Mouse (Mus musculus) lung, postnatal 0 days (tissue): ENCODE data around the gene 1500009L16Rik.

Experiments
- CTCF ChIP-seq: IDR thresholded peaks from 2 replicates; pipeline ENCODE4 v1.5.1; 2016; ENCODE audit warnings: antibody characterized with exemption, mild to moderate bottlenecking
- EP300 ChIP-seq: IDR thresholded peaks from 2 replicates; pipeline ENCODE4 v1.6.1; 2016; ENCODE audit warnings: antibody characterized with exemption, mild to moderate bottlenecking, control low read depth

DNA sequence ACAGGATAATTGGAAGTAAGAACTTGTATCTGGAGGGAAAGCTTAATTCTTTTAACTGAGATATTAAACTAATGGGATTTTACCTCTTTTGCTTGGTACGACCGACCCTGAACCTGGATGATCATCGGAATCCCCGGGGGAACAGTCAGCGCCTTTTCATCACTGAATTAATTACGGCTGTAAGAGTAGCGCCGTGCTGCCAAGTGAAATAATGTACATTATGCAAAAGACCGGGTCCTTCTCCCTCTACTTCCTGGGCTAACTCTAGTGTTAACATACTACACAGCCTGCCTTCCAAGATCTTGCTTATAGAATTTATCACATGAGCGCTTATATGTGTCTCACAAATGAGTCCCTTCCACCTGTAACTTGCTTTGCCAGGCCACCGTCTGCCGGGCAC lies 16.0 kb upstream of the 1500009L16Rik start:
- TF ChIP-seq CTCF = no peak
- no peak for TF ChIP-seq EP300
